Mouse (Mus musculus): ENCODE measurements around the gene Ubqln4.
A peak's percentile ranks its signal among the peaks of the same experiment; 100 is the strongest.
"Not testable (repeated sequence)": the region's sequence is repeated elsewhere in the genome, so short reads cannot be mapped to it uniquely, and the experiment has no call there.

Gene Ubqln4

DNA sequence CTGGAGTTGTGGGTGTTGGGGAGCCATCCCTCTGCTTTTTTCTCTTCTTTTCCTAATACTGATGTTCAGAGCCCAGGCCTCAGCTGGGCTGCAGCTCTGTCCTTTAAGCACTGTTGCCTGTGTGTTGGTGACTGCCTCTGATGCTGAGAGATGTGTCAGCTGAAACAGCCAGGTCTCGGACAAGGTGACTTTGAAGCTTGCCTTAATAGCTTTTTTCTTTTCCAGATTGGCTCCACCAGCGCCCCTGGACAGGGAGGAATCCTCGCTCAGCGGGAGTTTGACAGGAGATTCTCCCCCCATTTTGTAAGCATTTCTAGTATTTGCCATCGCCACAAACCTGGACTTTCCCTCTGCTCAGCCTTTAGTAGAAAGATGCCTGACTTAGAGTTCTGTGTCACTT lies 33.1 kb downstream of the Ubqln4 start:
- H3K4me1 ChIP-seq (replicated peaks; ENCODE audit: low read depth, low read length): peaks cover 97% of the 10 kb centered on the region
- peaks cover 90% of the 10 kb centered on the region for H3K36me3 ChIP-seq (ENCODE audit: insufficient read depth, low read length)
- peak overlapping the region; percentile 48 for H3K4me3 ChIP-seq (replicated peaks; ENCODE audit: low read length)
- TF ChIP-seq NANOG (IDR thresholded peaks at IDR 0.05; ENCODE audit: borderline replicate concordance, low read length) (peak; percentile 47; the same call in 1 of the 2 replicates), CTCF (conservative IDR thresholded peaks at IDR 0.05; ENCODE audit: low read length) (no peak), POU5F1 (IDR thresholded peaks at IDR 0.05; ENCODE audit: borderline replicate concordance, low read length) (no peak)
- no peaks in the 10 kb centered on the region for H3K9me3 ChIP-seq (ENCODE audit: low read length)
- no peaks in the 10 kb centered on the region for H3K27me3 ChIP-seq (ENCODE audit: insufficient read depth, low read length)

GRCm38 (mm10) chr3:88590246-88590645 lies 36.7 kb downstream of the Ubqln4 start:
- Histone ChIP-seq H3K4me3 (replicated peaks; ENCODE audit: low read length) (no peak overlapping the region), H3K27me3 (ENCODE audit: insufficient read depth, low read length) (no peaks in the 10 kb centered on the region), H3K9me3 (ENCODE audit: low read length) (no peaks in the 10 kb centered on the region), H3K36me3 (ENCODE audit: insufficient read depth, low read length) (peaks cover 60% of the 10 kb centered on the region), H3K4me1 (replicated peaks; ENCODE audit: low read depth, low read length) (peaks cover 94% of the 10 kb centered on the region)
- TF ChIP-seq POU5F1 (IDR thresholded peaks at IDR 0.05; ENCODE audit: borderline replicate concordance, low read length): no peak
- TF ChIP-seq CTCF (conservative IDR thresholded peaks at IDR 0.05; ENCODE audit: low read length): no peak
- no peak for TF ChIP-seq NANOG (IDR thresholded peaks at IDR 0.05; ENCODE audit: borderline replicate concordance, low read length)

DNA sequence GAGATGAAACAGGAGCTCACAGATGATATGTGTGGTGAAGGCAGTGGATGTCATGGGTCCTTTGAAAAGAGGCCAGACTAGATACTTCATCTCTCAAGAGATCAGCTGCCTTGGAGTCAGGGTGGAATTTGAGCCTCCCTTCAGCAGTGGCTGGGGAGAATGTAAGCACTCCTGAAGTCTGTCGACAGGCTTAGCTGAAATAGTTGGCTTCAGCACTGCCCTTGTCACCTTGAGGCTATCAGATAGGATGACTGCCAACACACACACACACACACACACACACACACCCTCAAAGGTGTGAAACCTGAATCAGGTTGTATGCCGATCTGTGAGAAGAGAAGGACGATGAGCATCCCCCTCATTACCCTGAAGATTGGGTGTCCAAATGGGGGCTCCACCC lies 37.5 kb downstream of the Ubqln4 start:
- TF ChIP-seq POU5F1 (IDR thresholded peaks at IDR 0.05; ENCODE audit: borderline replicate concordance, low read length) (no peak), CTCF (conservative IDR thresholded peaks at IDR 0.05; ENCODE audit: low read length) (no peak), NANOG (IDR thresholded peaks at IDR 0.05; ENCODE audit: borderline replicate concordance, low read length) (no peak)
- Histone ChIP-seq H3K4me1 (replicated peaks; ENCODE audit: low read depth, low read length) (peaks cover 88% of the 10 kb centered on the region), H3K9me3 (ENCODE audit: low read length) (no peaks in the 10 kb centered on the region), H3K36me3 (ENCODE audit: insufficient read depth, low read length) (peaks cover 54% of the 10 kb centered on the region), H3K4me3 (replicated peaks; ENCODE audit: low read length) (no peak overlapping the region), H3K27me3 (ENCODE audit: insufficient read depth, low read length) (no peaks in the 10 kb centered on the region)

- H3K9me3 ChIP-seq (ENCODE audit: low read length): no peaks in the 10 kb centered on the region
- TF ChIP-seq CTCF (conservative IDR thresholded peaks at IDR 0.05; ENCODE audit: low read length): peak; percentile 67
- no peak for TF ChIP-seq POU5F1 (IDR thresholded peaks at IDR 0.05; ENCODE audit: borderline replicate concordance, low read length)
- peaks cover 43% of the 10 kb centered on the region for H3K36me3 ChIP-seq (ENCODE audit: insufficient read depth, low read length)
- H3K4me1 ChIP-seq (replicated peaks; ENCODE audit: low read depth, low read length): peaks cover 84% of the 10 kb centered on the region
- peak overlapping the region; percentile 23; the same call in 1 of the 2 replicates for H3K4me3 ChIP-seq (replicated peaks; ENCODE audit: low read length)
- no peaks in the 10 kb centered on the region for H3K27me3 ChIP-seq (ENCODE audit: insufficient read depth, low read length)
These were observed 38.6 kb downstream of the Ubqln4 start for GRCm38 (mm10) chr3:88591950-88592731.

GRCm38 (mm10) chr3:88592942-88593576 lies 39.5 kb downstream of the Ubqln4 start:
- Histone ChIP-seq H3K9me3 (ENCODE audit: low read length) (no peaks in the 10 kb centered on the region), H3K4me1 (replicated peaks; ENCODE audit: low read depth, low read length) (peaks cover 75% of the 10 kb centered on the region), H3K27me3 (ENCODE audit: insufficient read depth, low read length) (no peaks in the 10 kb centered on the region), H3K4me3 (replicated peaks; ENCODE audit: low read length) (peak overlapping the region; percentile 23; the same call in 1 of the 2 replicates), H3K36me3 (ENCODE audit: insufficient read depth, low read length) (peaks cover 34% of the 10 kb centered on the region)
- no peak for TF ChIP-seq POU5F1 (IDR thresholded peaks at IDR 0.05; ENCODE audit: borderline replicate concordance, low read length)

DNA sequence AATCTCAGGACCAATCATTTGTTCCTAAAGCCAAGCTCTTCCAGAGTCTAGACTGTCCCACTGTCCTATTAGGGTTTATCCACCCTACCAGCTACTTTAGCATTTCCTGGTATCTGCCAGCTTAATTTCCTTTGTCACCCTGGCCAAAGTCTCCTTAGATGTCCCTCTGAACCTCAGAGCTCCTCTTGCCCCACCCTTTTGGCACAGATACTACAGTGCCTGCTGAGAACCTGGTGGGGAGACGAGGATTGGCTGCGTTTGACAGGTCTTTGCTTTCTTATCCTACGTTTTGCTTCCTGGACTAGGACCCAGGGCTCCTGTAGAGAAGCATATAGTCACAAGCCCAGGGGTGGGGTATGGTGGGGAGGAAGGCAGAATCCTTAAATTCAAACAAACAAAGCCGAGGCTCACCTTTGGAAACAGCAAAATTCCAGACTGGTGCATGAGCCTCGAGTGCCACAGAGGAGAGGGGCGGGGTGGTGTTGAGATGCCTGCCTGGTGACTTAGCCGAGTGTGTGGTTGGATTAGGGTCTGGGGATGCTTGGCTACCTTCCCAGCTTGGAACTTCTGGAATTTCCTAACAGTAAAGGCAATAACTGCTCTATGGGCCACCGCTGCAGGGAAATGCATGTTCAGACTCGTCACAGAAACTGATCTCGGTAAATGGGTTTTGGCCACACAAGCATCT lies 40.5 kb downstream of the Ubqln4 start:
- Histone ChIP-seq H3K4me1 (replicated peaks; ENCODE audit: low read depth, low read length) (peaks cover 66% of the 10 kb centered on the region), H3K4me3 (replicated peaks; ENCODE audit: low read length) (no peak overlapping the region), H3K36me3 (ENCODE audit: insufficient read depth, low read length) (peaks cover 24% of the 10 kb centered on the region), H3K27me3 (ENCODE audit: insufficient read depth, low read length) (no peaks in the 10 kb centered on the region), H3K9me3 (ENCODE audit: low read length) (no peaks in the 10 kb centered on the region)
- no peak for TF ChIP-seq POU5F1 (IDR thresholded peaks at IDR 0.05; ENCODE audit: borderline replicate concordance, low read length)
- TF ChIP-seq NANOG (IDR thresholded peaks at IDR 0.05; ENCODE audit: borderline replicate concordance, low read length): no peak
- TF ChIP-seq CTCF (conservative IDR thresholded peaks at IDR 0.05; ENCODE audit: low read length): no peak

- not testable (repeated sequence) for H3K9me3 ChIP-seq (ENCODE audit: low read length); H3K4me3 ChIP-seq (replicated peaks; ENCODE audit: low read length); H3K27me3 ChIP-seq (ENCODE audit: insufficient read depth, low read length); H3K36me3 ChIP-seq (ENCODE audit: insufficient read depth, low read length)
- peaks cover 45% of the 10 kb centered on the region for H3K4me1 ChIP-seq (replicated peaks; ENCODE audit: low read depth, low read length)
These were observed 43.0 kb downstream of the Ubqln4 start for GRCm38 (mm10) chr3:88596547-88596946.

GRCm38 (mm10) chr3:88602466-88602865 lies 48.9 kb downstream of the Ubqln4 start:
- 0 out of 2 replicates have a peak, but pooled peaks have one; percentile 22 for TF ChIP-seq POU5F1 (IDR thresholded peaks at IDR 0.05; ENCODE audit: borderline replicate concordance, low read length)
- peak; percentile 65; the same call in 1 of the 2 replicates for TF ChIP-seq NANOG (IDR thresholded peaks at IDR 0.05; ENCODE audit: borderline replicate concordance, low read length)
- TF ChIP-seq CTCF (conservative IDR thresholded peaks at IDR 0.05; ENCODE audit: low read length): no peak
- no peak overlapping the region for H3K4me3 ChIP-seq (replicated peaks; ENCODE audit: low read length)
- H3K9me3 ChIP-seq (ENCODE audit: low read length): no peaks in the 10 kb centered on the region
- H3K36me3 ChIP-seq (ENCODE audit: insufficient read depth, low read length): no peaks in the 10 kb centered on the region
- H3K27me3 ChIP-seq (ENCODE audit: insufficient read depth, low read length): no peaks in the 10 kb centered on the region
- peaks cover 54% of the 10 kb centered on the region for H3K4me1 ChIP-seq (replicated peaks; ENCODE audit: low read depth, low read length)

Measured in E14TG2a.4 (cell line).